Mouse (Mus musculus): ENCODE results near the gene Clmp.

- TF ChIP-seq POLR2AphosphoS2 (IDR thresholded peaks at IDR 0.05; ENCODE audit: insufficient read length, low read depth) = no peak
- TF ChIP-seq E2F4 (IDR thresholded peaks at IDR 0.05; ENCODE audit: insufficient read depth) = no peak
- TF ChIP-seq POLR2A (IDR thresholded peaks at IDR 0.05; ENCODE audit: insufficient read length, low read depth) = no peak
- no peak for TF ChIP-seq TCF12 (IDR thresholded peaks at IDR 0.05; ENCODE audit: insufficient read depth, poor library complexity, severe bottlenecking)
- no peak for TF ChIP-seq MYOD1 (IDR thresholded peaks at IDR 0.05; ENCODE audit: control insufficient read depth in 1 of 3, insufficient read length in 2 of 3, low read depth in 2 of 3)
- no peak for TF ChIP-seq MYOG (IDR thresholded peaks at IDR 0.05; ENCODE audit: control insufficient read depth in 1 of 3, insufficient read depth in 1 of 3, insufficient read length in 2 of 3, low read depth in 2 of 3)
- TF ChIP-seq USF1 (IDR thresholded peaks at IDR 0.05; ENCODE audit: low read depth) = no peak
Observed at GRCm38 (mm10) chr9:40708448-40709140, 22.8 kb downstream of the Clmp start.

Measured in myocyte (in vitro differentiated cells).